In the genomic region with DNA sequence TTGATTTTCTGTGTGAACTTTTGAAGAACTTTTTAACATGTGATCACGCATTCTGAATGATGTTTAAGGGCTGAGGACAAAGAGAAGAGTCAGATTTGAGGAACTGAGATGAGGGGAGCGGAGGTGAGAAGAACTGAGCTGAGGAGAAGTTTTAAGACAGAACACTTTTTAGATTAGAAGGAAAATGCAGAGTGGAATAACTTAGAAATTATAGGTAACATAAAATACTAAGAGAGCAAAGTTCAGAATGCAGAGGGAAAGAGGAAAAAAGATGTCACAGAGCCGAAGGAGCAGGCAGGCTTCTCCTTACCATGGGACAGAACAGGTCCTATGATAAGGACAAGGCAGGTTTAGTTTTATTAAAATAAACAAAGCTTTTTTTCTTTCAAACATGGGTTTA, we compare ENCODE assay signal across 12 mouse cellular contexts.
"Had no signal": no experiment of that assay in that cellular context is flagged by ENCODE, and none has a peak within 500 bp of the region (broad histone marks: within the 10 kb centered on the region; RNA-seq: fewer than 3 reads in every experiment).

No protein-coding gene starts in this region.

- DNase-seq: left cerebral cortex, postnatal 4 days; liver; liver, embryonic 13.5 days; liver, postnatal 0 days; lung, adult 18-20 months; lung, adult 2 months; lung, embryonic 14.5 days; lung, postnatal 10 days; lung, postnatal 14 days; lung, postnatal 36 days; lung, postnatal 4 days; midbrain, embryonic 14.5 days had no signal
